Mouse (Mus musculus): ENCODE results near the gene Reep1.

GRCm38 (mm10) chr6:71722988-71723387 is 15.6 kb downstream of the Reep1 start:
- TF ChIP-seq CTCF (IDR thresholded peaks at IDR 0.05; ENCODE audit: low read depth) (no peak), EP300 (IDR thresholded peaks at IDR 0.05; ENCODE audit: low read depth) (no peak)
